In the genomic region with DNA sequence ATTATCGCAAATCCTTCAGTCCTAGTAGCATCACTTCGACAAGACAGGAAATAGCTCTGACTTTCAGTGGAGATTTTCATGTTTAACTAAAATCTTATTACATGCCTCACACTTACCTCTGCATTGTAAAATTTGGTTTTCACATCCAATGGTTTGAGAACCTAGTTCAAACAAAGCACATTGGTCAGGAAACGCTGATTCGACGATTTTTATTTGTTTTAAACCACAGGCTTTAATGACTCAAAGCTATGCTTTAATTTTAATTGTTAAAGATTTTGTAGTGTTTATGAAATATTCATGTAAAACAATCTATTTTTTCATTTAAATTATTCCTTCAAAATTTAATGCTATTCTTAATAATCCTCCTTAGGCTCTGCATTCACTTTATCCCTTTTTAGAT, we compare ENCODE assay signal across 3 mouse cellular contexts.
TF ChIP-seq lines count a peak whose summit lies in the region.

No protein-coding gene starts in this region.

TF ChIP-seq in CH12.LX, 34 proteins besides CTCF, POLR2A, EP300 and RAD21 (continued from another document):
- no peak for TF ChIP-seq MYC (IDR thresholded peaks at IDR 0.05; ENCODE audit: low read depth, low read length)
- peak; percentile 95 for TF ChIP-seq MAFK (IDR thresholded peaks at IDR 0.05; ENCODE audit: insufficient replicate concordance, low read length)

TF ChIP-seq in ES-E14, 5 proteins besides CTCF, POLR2A, EP300 and RAD21 (continued from another document):
- TF ChIP-seq MAFK (IDR thresholded peaks at IDR 0.05; ENCODE audit: insufficient read depth, low read depth, low read length) = peak; percentile 72; the same call in 1 of the 2 replicates

TF ChIP-seq in MEL, 35 proteins besides CTCF, POLR2A, EP300 and RAD21 (continued from another document):
- no peak for TF ChIP-seq ZKSCAN1 (IDR thresholded peaks at IDR 0.05; ENCODE audit: low read depth, low read length)
TF ChIP-seq in MEL: peak in this region for 1.
